Mouse (Mus musculus): ENCODE results near the gene Zfyve28. TPM values are rescaled to one million over a fixed set of nuclear protein-coding genes. Genes with fewer than 3 reads are reported as not detected.

Zfyve28 gene
- polyA plus RNA-seq, 1 experiment: not detected

DNA sequence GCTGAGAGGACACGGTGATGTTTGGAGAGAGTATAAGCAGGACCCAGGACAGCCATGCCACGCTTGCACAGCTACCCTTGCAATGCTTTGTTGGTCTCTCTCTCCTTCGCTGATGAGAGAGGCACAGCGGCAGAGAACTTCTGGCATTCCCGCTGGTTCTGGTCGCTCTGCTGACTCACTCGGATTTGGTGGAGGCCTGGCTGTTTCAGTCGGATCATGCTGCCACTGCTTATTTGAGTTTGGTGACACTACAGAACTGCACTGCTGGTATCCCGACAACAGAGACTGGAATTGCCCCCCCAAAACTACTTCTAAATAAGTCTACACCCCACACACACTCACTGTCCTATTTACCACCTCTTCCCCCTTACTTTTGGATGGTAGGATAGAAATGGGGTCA, 9.0 kb downstream of the Zfyve28 start:
- H3K27me3 ChIP-seq (ENCODE audit: control insufficient read depth): peaks cover 21% of the 10 kb centered on the region
- no peaks in the 10 kb centered on the region for H3K9me3 ChIP-seq (ENCODE audit: control insufficient read depth, low read length)
- H3K36me3 ChIP-seq (ENCODE audit: control insufficient read depth): no peaks in the 10 kb centered on the region
- H3K4me3 ChIP-seq (replicated peaks): no peak overlapping the region
- no peaks in the 10 kb centered on the region for H3K4me1 ChIP-seq (ENCODE audit: control insufficient read depth)
- TF ChIP-seq GATA1 (IDR thresholded peaks at IDR 0.05; ENCODE audit: low read length): no peak
- TF ChIP-seq TAL1 (IDR thresholded peaks at IDR 0.05; ENCODE audit: low read length): no peak

GRCm38 (mm10) chr5:34278058-34278457, 10.2 kb downstream of the Zfyve28 start:
- H3K4me1 ChIP-seq (ENCODE audit: control insufficient read depth): no peaks in the 10 kb centered on the region
- peaks cover 11% of the 10 kb centered on the region for H3K27me3 ChIP-seq (ENCODE audit: control insufficient read depth)
- H3K4me3 ChIP-seq (replicated peaks): no peak overlapping the region
- TF ChIP-seq TAL1 (IDR thresholded peaks at IDR 0.05; ENCODE audit: low read length) (no peak), GATA1 (IDR thresholded peaks at IDR 0.05; ENCODE audit: low read length) (no peak)
- H3K36me3 ChIP-seq (ENCODE audit: control insufficient read depth): no peaks in the 10 kb centered on the region
- H3K9me3 ChIP-seq (ENCODE audit: control insufficient read depth, low read length): no peaks in the 10 kb centered on the region

- TF ChIP-seq TAL1 (IDR thresholded peaks at IDR 0.05; ENCODE audit: low read length): no peak
- no peak for TF ChIP-seq GATA1 (IDR thresholded peaks at IDR 0.05; ENCODE audit: low read length)
- H3K36me3 ChIP-seq (ENCODE audit: control insufficient read depth): no peaks in the 10 kb centered on the region
- H3K9me3 ChIP-seq (ENCODE audit: control insufficient read depth, low read length): no peaks in the 10 kb centered on the region
- H3K4me1 ChIP-seq (ENCODE audit: control insufficient read depth): no peaks in the 10 kb centered on the region
- H3K4me3 ChIP-seq (replicated peaks): no peak overlapping the region
- H3K27me3 ChIP-seq (ENCODE audit: control insufficient read depth): peaks cover 8% of the 10 kb centered on the region
Observed at GRCm38 (mm10) chr5:34276746-34277145, 11.5 kb downstream of the Zfyve28 start.

DNA sequence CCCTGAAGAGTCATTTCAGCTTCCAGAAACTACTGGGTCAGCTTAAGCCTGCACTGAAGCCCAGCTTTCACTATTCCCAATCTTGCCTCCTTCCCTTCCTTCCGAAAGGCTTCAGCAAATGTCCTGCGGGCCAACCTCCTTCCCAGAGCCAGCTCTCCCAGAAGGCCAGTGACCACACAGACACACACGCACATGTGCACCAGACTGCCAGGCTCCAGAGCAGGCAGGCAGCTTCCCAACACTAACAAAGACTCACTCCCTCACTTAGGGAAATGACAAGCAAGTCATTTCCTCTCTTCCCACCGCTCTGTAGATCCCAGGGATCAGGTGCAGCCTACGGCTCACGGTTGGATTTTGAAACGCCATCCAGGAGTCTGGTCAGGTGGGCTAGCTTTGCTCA, 12.1 kb downstream of the Zfyve28 start:
- Histone ChIP-seq H3K4me3 (replicated peaks) (no peak overlapping the region), H3K36me3 (ENCODE audit: control insufficient read depth) (no peaks in the 10 kb centered on the region), H3K4me1 (ENCODE audit: control insufficient read depth) (no peaks in the 10 kb centered on the region), H3K9me3 (ENCODE audit: control insufficient read depth, low read length) (no peaks in the 10 kb centered on the region), H3K27me3 (ENCODE audit: control insufficient read depth) (peaks cover 8% of the 10 kb centered on the region)
- TF ChIP-seq GATA1 (IDR thresholded peaks at IDR 0.05; ENCODE audit: low read length) (no peak), TAL1 (IDR thresholded peaks at IDR 0.05; ENCODE audit: low read length) (no peak)

DNA sequence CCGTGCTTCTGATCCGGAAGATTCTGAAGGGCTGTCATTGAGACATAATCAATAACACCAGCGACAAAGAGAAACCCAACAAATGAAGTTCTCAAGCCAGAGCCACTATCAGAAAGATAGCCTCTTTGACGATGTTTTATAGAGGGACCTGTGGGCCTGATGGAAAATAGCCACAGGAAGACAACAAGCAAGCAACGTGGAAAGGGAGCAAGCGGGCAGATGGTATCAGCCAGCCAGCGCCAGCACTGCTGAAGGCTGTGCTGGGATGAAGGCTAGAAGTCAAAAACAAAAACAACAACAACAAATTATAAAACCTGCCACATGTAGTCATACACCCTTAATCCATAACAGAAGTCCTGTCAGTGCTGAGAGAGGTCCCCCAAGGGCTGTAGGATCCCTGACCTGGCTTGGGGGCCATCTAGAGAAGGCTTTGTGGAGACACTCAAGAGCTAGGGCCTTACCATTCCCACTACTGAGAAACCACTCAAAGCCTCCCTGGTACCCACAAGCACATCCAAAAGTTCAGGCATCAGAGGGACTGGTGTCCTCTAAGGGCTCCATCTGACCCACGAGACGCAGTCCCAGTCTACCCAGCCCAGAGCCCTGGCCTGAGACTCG, 13.5 kb downstream of the Zfyve28 start:
- TF ChIP-seq GATA1 (IDR thresholded peaks at IDR 0.05; ENCODE audit: low read length) (no peak), TAL1 (IDR thresholded peaks at IDR 0.05; ENCODE audit: low read length) (no peak)
- Histone ChIP-seq H3K4me3 (replicated peaks) (no peak overlapping the region), H3K4me1 (ENCODE audit: control insufficient read depth) (peaks cover 11% of the 10 kb centered on the region), H3K9me3 (ENCODE audit: control insufficient read depth, low read length) (no peaks in the 10 kb centered on the region), H3K36me3 (ENCODE audit: control insufficient read depth) (no peaks in the 10 kb centered on the region), H3K27me3 (ENCODE audit: control insufficient read depth) (peaks cover 6% of the 10 kb centered on the region)

DNA sequence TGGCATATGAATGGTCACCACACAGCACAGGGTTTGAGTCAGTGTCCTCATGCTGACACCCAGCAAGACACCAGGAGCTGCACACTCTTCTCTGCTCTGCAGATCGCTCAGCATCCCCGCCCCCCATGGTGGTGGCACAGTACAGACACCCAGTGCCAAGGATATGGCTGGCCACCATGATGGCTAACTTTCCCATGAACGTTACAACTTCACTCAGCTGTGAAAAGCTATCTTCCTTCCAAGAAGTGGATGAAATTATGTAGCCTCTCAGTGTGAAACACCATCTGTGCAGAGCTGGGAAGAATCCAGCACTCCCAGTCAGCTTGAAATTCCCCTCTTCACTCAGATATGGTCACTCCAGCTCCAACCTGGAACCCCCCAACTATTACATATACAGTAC, 14.0 kb downstream of the Zfyve28 start:
- 0 out of 2 replicates have a peak, but pooled peaks cover 3% of the 10 kb centered on the region for H3K27me3 ChIP-seq (ENCODE audit: control insufficient read depth)
- H3K36me3 ChIP-seq (ENCODE audit: control insufficient read depth): no peaks in the 10 kb centered on the region
- H3K4me3 ChIP-seq (replicated peaks): no peak overlapping the region
- peaks cover 16% of the 10 kb centered on the region for H3K4me1 ChIP-seq (ENCODE audit: control insufficient read depth)
- TF ChIP-seq GATA1 (IDR thresholded peaks at IDR 0.05; ENCODE audit: low read length) (no peak), TAL1 (IDR thresholded peaks at IDR 0.05; ENCODE audit: low read length) (no peak)
- no peaks in the 10 kb centered on the region for H3K9me3 ChIP-seq (ENCODE audit: control insufficient read depth, low read length)

- H3K9me3 ChIP-seq (ENCODE audit: control insufficient read depth, low read length): no peaks in the 10 kb centered on the region
- H3K4me1 ChIP-seq (ENCODE audit: control insufficient read depth): peaks cover 18% of the 10 kb centered on the region
- TF ChIP-seq TAL1 (IDR thresholded peaks at IDR 0.05; ENCODE audit: low read length): no peak
- TF ChIP-seq GATA1 (IDR thresholded peaks at IDR 0.05; ENCODE audit: low read length): no peak
- H3K27me3 ChIP-seq (ENCODE audit: control insufficient read depth): no peaks in the 10 kb centered on the region
- no peaks in the 10 kb centered on the region for H3K36me3 ChIP-seq (ENCODE audit: control insufficient read depth)
- H3K4me3 ChIP-seq (replicated peaks): no peak overlapping the region
Observed at GRCm38 (mm10) chr5:34273251-34273681, 15.0 kb downstream of the Zfyve28 start.

GRCm38 (mm10) chr5:34271743-34272142, 16.5 kb downstream of the Zfyve28 start:
- Histone ChIP-seq H3K9me3 (ENCODE audit: control insufficient read depth, low read length) (no peaks in the 10 kb centered on the region), H3K4me1 (ENCODE audit: control insufficient read depth) (peaks cover 18% of the 10 kb centered on the region), H3K4me3 (replicated peaks) (no peak overlapping the region), H3K36me3 (ENCODE audit: control insufficient read depth) (no peaks in the 10 kb centered on the region), H3K27me3 (ENCODE audit: control insufficient read depth) (no peaks in the 10 kb centered on the region)
- no peak for TF ChIP-seq GATA1 (IDR thresholded peaks at IDR 0.05; ENCODE audit: low read length)
- TF ChIP-seq TAL1 (IDR thresholded peaks at IDR 0.05; ENCODE audit: low read length): no peak

- Histone ChIP-seq H3K36me3 (ENCODE audit: control insufficient read depth) (no peaks in the 10 kb centered on the region), H3K4me3 (replicated peaks) (no peak overlapping the region), H3K4me1 (ENCODE audit: control insufficient read depth) (peaks cover 20% of the 10 kb centered on the region), H3K27me3 (ENCODE audit: control insufficient read depth) (no peaks in the 10 kb centered on the region), H3K9me3 (ENCODE audit: control insufficient read depth, low read length) (no peaks in the 10 kb centered on the region)
- no peak for TF ChIP-seq GATA1 (IDR thresholded peaks at IDR 0.05; ENCODE audit: low read length)
- no peak for TF ChIP-seq TAL1 (IDR thresholded peaks at IDR 0.05; ENCODE audit: low read length)
Observed at GRCm38 (mm10) chr5:34269921-34270465, 18.3 kb downstream of the Zfyve28 start.
